Mouse (Mus musculus): ENCODE results near the gene D10Wsu102e. TPM values are rescaled to one million over a fixed set of nuclear protein-coding genes. Genes with fewer than 3 reads are reported as not detected.

The D10Wsu102e gene
- polyA plus RNA-seq, 1 experiment from 2014 or later: 1.0 TPM

DNA sequence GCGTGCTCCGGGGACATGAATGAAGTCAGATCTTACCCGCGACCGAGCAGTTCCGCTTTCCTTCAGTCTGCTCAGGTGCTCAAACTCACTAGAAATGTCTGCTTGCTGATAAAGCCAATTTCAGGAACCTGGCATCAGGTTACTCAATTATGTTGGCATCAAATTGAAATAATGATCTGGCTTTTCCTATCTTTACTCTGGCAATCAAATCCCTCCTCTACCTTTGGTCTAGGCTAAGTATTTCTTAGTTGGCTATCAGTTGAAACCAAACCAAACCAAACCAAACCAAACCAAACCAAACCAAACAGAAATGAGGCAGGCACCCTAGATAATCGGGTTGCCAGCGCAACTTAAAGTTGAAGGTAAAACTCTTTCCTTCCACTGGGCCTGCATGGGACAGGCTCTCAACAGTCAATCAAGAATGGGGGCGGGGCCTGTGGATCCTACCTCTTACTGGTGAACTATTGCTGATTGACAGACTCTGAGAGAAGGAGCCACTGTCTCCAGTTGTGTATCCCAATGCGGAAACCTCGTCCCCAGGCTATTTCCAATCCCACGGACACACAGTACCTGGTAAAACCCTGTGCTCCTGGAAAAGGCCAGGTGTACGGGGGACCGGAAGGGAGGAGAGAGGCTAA lies 33.3 kb upstream of the D10Wsu102e start:
- no peak overlapping the region for H3K4me3 ChIP-seq (ENCODE audit: low read depth, low read length)
- H3K9me3 ChIP-seq (ENCODE audit: control insufficient read depth, low read length): no peaks in the 10 kb centered on the region
- H3K4me2 ChIP-seq: no peak overlapping the region
- H3K4me1 ChIP-seq (ENCODE audit: control insufficient read depth, insufficient read depth, low read length): no peaks in the 10 kb centered on the region
- H3K9ac ChIP-seq (ENCODE audit: low read length): no peak overlapping the region
- no peak for DNase-seq (ENCODE audit: low spot score, missing footprints)
- no peaks in the 10 kb centered on the region for H3K36me3 ChIP-seq (ENCODE audit: control insufficient read depth, insufficient read depth, low read length)
- H3K27me3 ChIP-seq (ENCODE audit: control insufficient read depth, insufficient read depth, low read length): no peaks in the 10 kb centered on the region
- ATAC-seq (ENCODE audit: low FRiP score): no peak
- WGBS: 93% methylated on average over 14 of the region's 14 CpGs
- H3K27ac ChIP-seq (ENCODE audit: low read depth, low read length): no peak overlapping the region

DNA sequence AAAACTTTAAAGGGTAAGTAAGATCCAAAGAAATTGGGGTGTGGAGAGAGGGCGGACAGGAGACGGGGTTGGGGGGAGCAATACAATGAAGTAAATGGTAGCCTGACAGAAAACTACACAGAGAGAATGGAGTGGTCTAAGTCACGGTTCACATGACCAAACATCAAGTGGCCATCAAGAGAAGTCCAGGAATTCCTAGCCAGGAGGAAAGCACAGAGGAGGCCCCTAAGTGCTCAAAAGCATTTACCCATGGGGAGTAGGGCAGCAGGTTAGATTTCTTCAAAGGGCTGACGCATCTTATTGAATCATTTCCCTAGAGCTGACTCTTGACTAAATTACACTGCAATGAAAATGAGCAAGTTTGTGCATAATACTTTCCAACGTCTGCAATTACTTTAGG lies 31.2 kb upstream of the D10Wsu102e start:
- no peak for ATAC-seq (ENCODE audit: low FRiP score)
- H3K4me1 ChIP-seq (ENCODE audit: control insufficient read depth, insufficient read depth, low read length): no peaks in the 10 kb centered on the region
- WGBS: 81% methylated on average over 5 of the region's 5 CpGs
- no peak for DNase-seq (ENCODE audit: low spot score, missing footprints)
- no peak overlapping the region for H3K9ac ChIP-seq (ENCODE audit: low read length)
- no peak overlapping the region for H3K4me2 ChIP-seq
- H3K9me3 ChIP-seq (ENCODE audit: control insufficient read depth, low read length): no peaks in the 10 kb centered on the region
- no peaks in the 10 kb centered on the region for H3K27me3 ChIP-seq (ENCODE audit: control insufficient read depth, insufficient read depth, low read length)
- no peak overlapping the region for H3K27ac ChIP-seq (ENCODE audit: low read depth, low read length)
- no peaks in the 10 kb centered on the region for H3K36me3 ChIP-seq (ENCODE audit: control insufficient read depth, insufficient read depth, low read length)
- no peak overlapping the region for H3K4me3 ChIP-seq (ENCODE audit: low read depth, low read length)

DNA sequence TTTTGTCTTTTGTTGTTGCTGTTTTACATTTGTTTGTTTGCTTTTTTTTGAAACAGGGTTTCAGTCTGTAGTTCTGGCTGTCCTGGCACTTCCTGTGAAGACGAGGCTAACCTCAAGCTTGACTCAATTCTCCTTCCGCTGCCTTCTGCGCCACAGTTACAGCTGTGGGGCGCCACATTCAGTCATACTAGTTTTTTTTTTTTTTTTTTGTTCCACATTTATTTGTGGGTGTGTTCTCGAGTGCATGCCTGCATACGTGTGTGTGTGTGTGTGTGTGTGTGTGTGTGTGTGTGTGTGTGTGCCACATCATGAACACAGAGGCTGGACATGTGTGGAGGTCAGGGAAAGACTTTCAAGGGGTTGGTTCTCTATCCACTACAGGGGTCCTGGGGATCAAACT lies 29.7 kb upstream of the D10Wsu102e start:
- H3K27me3 ChIP-seq (ENCODE audit: control insufficient read depth, insufficient read depth, low read length): peaks cover 4% of the 10 kb centered on the region
- H3K4me2 ChIP-seq: no peak overlapping the region
- no peak overlapping the region for H3K27ac ChIP-seq (ENCODE audit: low read depth, low read length)
- H3K4me3 ChIP-seq (ENCODE audit: low read depth, low read length): no peak overlapping the region
- ATAC-seq (ENCODE audit: low FRiP score) (no peak), DNase-seq (ENCODE audit: low spot score, missing footprints) (no peak)
- H3K9me3 ChIP-seq (ENCODE audit: control insufficient read depth, low read length): no peaks in the 10 kb centered on the region
- no peak overlapping the region for H3K9ac ChIP-seq (ENCODE audit: low read length)
- no peaks in the 10 kb centered on the region for H3K36me3 ChIP-seq (ENCODE audit: control insufficient read depth, insufficient read depth, low read length)
- H3K4me1 ChIP-seq (ENCODE audit: control insufficient read depth, insufficient read depth, low read length): no peaks in the 10 kb centered on the region
- 78% methylated on average over 6 of the region's 6 CpGs for WGBS

DNA sequence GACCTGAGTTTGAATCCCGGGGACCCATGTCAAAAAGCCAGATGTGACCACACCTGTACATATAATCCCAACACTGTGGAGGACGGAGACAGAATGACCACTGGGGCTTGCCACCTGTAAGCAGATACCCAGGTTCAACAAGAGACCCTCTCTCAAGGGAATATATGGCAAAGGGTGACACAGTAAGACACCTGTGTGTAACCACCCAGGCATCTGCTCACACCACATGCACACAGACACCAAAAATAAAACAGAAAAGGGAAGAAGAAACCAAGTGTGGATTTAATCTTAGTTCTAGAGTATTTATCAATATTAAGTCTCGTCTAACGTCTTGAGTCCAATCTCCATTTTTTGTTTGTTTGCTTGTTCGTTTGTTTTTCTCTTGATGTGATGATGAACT lies 28.2 kb upstream of the D10Wsu102e start:
- Histone ChIP-seq H3K27me3 (ENCODE audit: control insufficient read depth, insufficient read depth, low read length) (peaks cover 14% of the 10 kb centered on the region), H3K27ac (ENCODE audit: low read depth, low read length) (no peak overlapping the region), H3K9ac (ENCODE audit: low read length) (no peak overlapping the region), H3K4me3 (ENCODE audit: low read depth, low read length) (no peak overlapping the region), H3K9me3 (ENCODE audit: control insufficient read depth, low read length) (no peaks in the 10 kb centered on the region), H3K4me2 (no peak overlapping the region), H3K36me3 (ENCODE audit: control insufficient read depth, insufficient read depth, low read length) (no peaks in the 10 kb centered on the region), H3K4me1 (ENCODE audit: control insufficient read depth, insufficient read depth, low read length) (no peaks in the 10 kb centered on the region)
- WGBS: 92% methylated on average over 5 of the region's 5 CpGs
- DNase-seq (ENCODE audit: low spot score, missing footprints) (no peak), ATAC-seq (ENCODE audit: low FRiP score) (no peak)

DNA sequence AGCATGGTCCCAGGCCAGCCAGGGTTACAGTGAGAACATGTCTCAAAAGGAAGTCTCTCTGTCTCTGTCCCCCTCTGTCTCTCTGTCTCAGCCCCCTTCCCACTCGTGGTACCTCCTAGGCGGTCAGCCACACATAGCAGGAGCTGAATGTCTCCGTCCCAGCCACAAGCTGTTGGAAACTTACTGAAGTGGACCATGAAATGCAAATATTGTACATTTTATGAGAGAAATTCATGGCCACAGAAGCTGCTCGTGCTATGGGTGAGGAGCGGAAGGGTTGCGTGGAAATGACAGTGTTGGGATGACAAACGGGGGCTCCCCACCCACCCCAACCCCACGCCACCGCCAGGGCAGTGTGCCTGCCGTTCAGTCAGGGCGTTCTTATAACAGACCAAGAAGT lies 27.4 kb upstream of the D10Wsu102e start:
- WGBS: 89% methylated on average over 11 of the region's 11 CpGs
- Histone ChIP-seq H3K9ac (ENCODE audit: low read length) (no peak overlapping the region), H3K9me3 (ENCODE audit: control insufficient read depth, low read length) (no peaks in the 10 kb centered on the region), H3K4me3 (ENCODE audit: low read depth, low read length) (no peak overlapping the region), H3K27ac (ENCODE audit: low read depth, low read length) (no peak overlapping the region), H3K36me3 (ENCODE audit: control insufficient read depth, insufficient read depth, low read length) (no peaks in the 10 kb centered on the region), H3K27me3 (ENCODE audit: control insufficient read depth, insufficient read depth, low read length) (peaks cover 19% of the 10 kb centered on the region), H3K4me2 (no peak overlapping the region), H3K4me1 (ENCODE audit: control insufficient read depth, insufficient read depth, low read length) (peaks cover 3% of the 10 kb centered on the region; the same call in 1 of the 2 replicates)
- no peak for DNase-seq (ENCODE audit: low spot score, missing footprints)
- ATAC-seq (ENCODE audit: low FRiP score): no peak

DNA sequence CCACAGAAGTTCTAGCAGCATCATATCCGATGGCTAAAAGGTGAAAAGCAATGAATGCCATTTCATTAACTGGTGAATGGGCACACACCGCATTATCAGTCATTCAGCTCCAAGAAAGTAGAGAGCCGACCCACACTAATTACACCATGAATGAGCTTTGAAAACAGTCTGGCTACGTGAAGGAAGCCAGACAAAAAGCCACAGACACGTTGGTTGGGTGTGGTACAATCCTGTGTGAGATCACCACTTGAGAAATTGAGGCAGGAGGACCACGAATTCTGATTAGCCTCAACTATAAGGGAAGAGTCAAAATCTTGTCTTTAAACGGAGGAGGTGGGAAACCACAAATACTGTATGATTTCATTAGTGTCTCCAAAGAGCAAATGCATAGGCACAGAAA lies 23.7 kb upstream of the D10Wsu102e start:
- H3K4me3 ChIP-seq (ENCODE audit: low read depth, low read length): no peak overlapping the region
- H3K4me2 ChIP-seq: no peak overlapping the region
- H3K36me3 ChIP-seq (ENCODE audit: control insufficient read depth, insufficient read depth, low read length): no peaks in the 10 kb centered on the region
- 35% methylated on average over 7 of the region's 7 CpGs for WGBS
- no peak overlapping the region for H3K27ac ChIP-seq (ENCODE audit: low read depth, low read length)
- H3K27me3 ChIP-seq (ENCODE audit: control insufficient read depth, insufficient read depth, low read length): peaks cover 27% of the 10 kb centered on the region
- ATAC-seq (ENCODE audit: low FRiP score): no peak
- no peak overlapping the region for H3K9ac ChIP-seq (ENCODE audit: low read length)
- peaks cover 5% of the 10 kb centered on the region for H3K4me1 ChIP-seq (ENCODE audit: control insufficient read depth, insufficient read depth, low read length)
- H3K9me3 ChIP-seq (ENCODE audit: control insufficient read depth, low read length): no peaks in the 10 kb centered on the region
- no peak for DNase-seq (ENCODE audit: low spot score, missing footprints)

DNA sequence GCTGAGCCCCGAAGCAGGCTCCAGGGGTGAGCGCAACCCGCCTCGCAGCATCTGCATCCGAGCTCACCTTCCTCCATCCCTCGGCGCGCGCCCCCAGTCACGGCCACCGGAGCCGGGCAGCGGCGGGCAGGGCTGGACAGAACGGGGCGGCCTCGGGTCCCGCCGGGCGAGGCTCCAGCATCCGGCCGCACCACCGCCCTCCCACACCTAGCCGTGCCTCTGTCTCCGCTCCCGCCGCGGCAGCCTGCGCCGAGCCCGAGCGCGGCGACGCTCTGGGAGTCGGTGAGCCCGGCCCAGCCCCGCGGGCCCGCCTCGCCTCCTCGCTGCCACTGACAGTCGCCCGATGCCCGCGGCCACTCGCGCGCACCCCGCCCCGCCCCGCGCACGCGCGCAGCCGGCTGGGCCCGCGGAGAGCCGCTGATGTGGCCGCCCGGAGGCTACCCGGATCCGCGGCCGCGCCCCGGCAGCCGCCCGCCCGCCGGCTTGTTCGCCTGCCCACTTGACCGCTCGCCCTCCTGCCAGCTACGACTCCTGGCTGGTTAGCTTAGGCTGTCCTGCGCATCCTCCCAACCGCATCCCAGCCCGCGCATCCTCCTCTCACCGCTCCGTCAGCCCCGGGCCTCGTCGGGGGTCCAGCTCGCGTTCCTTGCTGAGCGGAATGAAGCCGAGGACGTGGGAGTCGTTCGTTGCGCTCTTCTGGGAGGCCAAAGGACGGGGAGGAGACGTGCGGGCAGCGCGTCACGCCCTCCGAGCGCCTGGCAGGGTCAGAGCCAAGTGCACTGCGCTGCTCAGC lies 22.7 kb upstream of the D10Wsu102e start, which contains the start of gene Slc41a2:
Gene Slc41a2, minus strand, starts transcription at position 724 of the 793 bp plus-strand sequence.
- H3K9me3 ChIP-seq (ENCODE audit: control insufficient read depth, low read length): no peaks in the 10 kb centered on the region
- no peak within 1 kb of the TSS; the same call in 1 of the 2 replicates for H3K27ac ChIP-seq (ENCODE audit: low read depth, low read length)
- no peaks in the 10 kb centered on the region for H3K36me3 ChIP-seq (ENCODE audit: control insufficient read depth, insufficient read depth, low read length)
- H3K4me1 ChIP-seq (ENCODE audit: control insufficient read depth, insufficient read depth, low read length): peaks cover 5% of the 10 kb centered on the region
- DNase-seq (ENCODE audit: low spot score, missing footprints) (peak; percentile 96), ATAC-seq (ENCODE audit: low FRiP score) (peak; percentile 90)
- peaks cover 27% of the 10 kb centered on the region for H3K27me3 ChIP-seq (ENCODE audit: control insufficient read depth, insufficient read depth, low read length)
- peak within 1 kb of the TSS; percentile 59 for H3K4me3 ChIP-seq (ENCODE audit: low read depth, low read length)
- H3K4me2 ChIP-seq: peak within 1 kb of the TSS; percentile 93
- under 1% methylated on average over 96 of the region's 102 CpGs for WGBS
- H3K9ac ChIP-seq (ENCODE audit: low read length): peak within 1 kb of the TSS; percentile 67

DNA sequence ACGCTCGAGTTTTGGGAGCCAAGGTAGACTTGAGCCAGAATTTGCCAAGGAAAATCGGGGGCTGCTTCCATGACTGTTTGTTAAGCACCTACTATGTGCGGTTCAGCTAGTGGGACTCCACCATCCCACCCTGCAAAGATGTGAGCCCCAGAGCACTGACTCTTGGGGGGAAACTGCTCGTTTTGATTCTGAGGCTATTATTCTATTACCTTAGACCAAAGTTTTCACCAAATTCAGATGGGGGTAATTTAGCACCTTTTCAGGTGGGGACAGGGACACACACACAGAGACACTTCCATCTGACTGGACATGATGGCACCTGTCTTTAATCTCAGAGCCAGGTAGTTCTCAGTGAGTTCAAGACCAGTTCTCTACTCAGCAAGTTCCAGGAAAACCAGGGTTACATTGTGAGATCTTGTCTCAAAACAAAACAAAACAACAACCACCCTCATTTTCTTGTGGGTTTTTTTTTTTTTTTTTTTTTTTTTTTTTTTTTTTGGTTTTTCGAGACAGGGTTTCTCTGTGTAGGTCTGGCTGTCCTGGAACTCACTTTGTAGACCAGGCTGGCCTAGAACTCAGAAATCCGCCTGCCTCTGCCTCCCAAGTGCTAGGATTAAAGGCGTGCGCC lies 21.9 kb upstream of the D10Wsu102e start:
- ATAC-seq (ENCODE audit: low FRiP score) (no peak; the same call in 1 of the 2 replicates), DNase-seq (ENCODE audit: low spot score, missing footprints) (peak; percentile 85)
- WGBS: 48% methylated on average over 8 of the region's 9 CpGs
- H3K4me1 ChIP-seq (ENCODE audit: control insufficient read depth, insufficient read depth, low read length): peaks cover 5% of the 10 kb centered on the region
- peak overlapping the region; percentile 59 for H3K4me3 ChIP-seq (ENCODE audit: low read depth, low read length)
- peak overlapping the region; percentile 67 for H3K9ac ChIP-seq (ENCODE audit: low read length)
- H3K9me3 ChIP-seq (ENCODE audit: control insufficient read depth, low read length): no peaks in the 10 kb centered on the region
- no peak overlapping the region for H3K27ac ChIP-seq (ENCODE audit: low read depth, low read length)
- no peaks in the 10 kb centered on the region for H3K36me3 ChIP-seq (ENCODE audit: control insufficient read depth, insufficient read depth, low read length)
- H3K27me3 ChIP-seq (ENCODE audit: control insufficient read depth, insufficient read depth, low read length): peaks cover 27% of the 10 kb centered on the region
- H3K4me2 ChIP-seq: peak overlapping the region; percentile 93

DNA sequence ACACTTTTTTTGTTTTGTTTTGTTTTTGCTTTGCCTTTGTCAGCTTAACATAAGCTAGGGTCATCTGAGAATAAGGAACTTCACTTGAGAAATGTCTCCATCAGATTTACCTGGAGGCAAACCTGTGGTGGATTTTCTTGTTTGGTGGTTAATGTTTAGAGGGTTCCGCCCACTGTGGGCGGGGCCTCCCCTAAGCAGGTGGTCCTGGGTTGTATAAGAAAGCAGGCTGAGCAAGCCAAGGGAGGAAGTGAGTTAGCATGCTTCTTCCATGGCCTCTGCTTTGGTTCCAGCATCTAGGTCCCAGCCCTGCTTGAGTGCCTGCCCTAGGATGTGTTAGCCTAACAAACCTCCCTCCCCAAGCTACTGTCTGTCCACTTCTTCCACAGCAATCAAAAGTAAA lies 18.8 kb upstream of the D10Wsu102e start:
- ATAC-seq (ENCODE audit: low FRiP score): no peak
- Histone ChIP-seq H3K9ac (ENCODE audit: low read length) (no peak overlapping the region), H3K4me3 (ENCODE audit: low read depth, low read length) (no peak overlapping the region), H3K27me3 (ENCODE audit: control insufficient read depth, insufficient read depth, low read length) (peaks cover 17% of the 10 kb centered on the region), H3K27ac (ENCODE audit: low read depth, low read length) (no peak overlapping the region), H3K4me1 (ENCODE audit: control insufficient read depth, insufficient read depth, low read length) (peaks cover 5% of the 10 kb centered on the region), H3K36me3 (ENCODE audit: control insufficient read depth, insufficient read depth, low read length) (no peaks in the 10 kb centered on the region), H3K4me2 (no peak overlapping the region), H3K9me3 (ENCODE audit: control insufficient read depth, low read length) (no peaks in the 10 kb centered on the region)
- WGBS: 29% methylated on average over 2 of the region's 2 CpGs
- DNase-seq (ENCODE audit: low spot score, missing footprints): no peak
